Mouse (Mus musculus) gonadal fat pad, adult 2 months (tissue): ENCODE data around the gene Pla2g12b. TPM values are rescaled to one million over a fixed set of nuclear protein-coding genes. Genes with fewer than 3 reads are reported as not detected.
"Not testable (repeated sequence)": the region's sequence is repeated elsewhere in the genome, so short reads cannot be mapped to it uniquely, and the experiment has no call there.

ENCODE experiments used
- DNase-seq: peaks from one replicate; pipeline ENCODE4 v3.0.0-alpha.2; 2012; ENCODE audit warnings: low read depth
- polyA plus RNA-seq: library from polyadenylated mRNA; depleted of rRNA; stranded (reverse); fragments of >200 nt; gene quantifications from 2 replicates; pipeline ENCODE4 v1.2.3, GENCODE M21; 2012; rRNA removed

Gene Pla2g12b
- polyA plus RNA-seq, result 0.14 and 0.37 TPM in 2 replicates

DNA sequence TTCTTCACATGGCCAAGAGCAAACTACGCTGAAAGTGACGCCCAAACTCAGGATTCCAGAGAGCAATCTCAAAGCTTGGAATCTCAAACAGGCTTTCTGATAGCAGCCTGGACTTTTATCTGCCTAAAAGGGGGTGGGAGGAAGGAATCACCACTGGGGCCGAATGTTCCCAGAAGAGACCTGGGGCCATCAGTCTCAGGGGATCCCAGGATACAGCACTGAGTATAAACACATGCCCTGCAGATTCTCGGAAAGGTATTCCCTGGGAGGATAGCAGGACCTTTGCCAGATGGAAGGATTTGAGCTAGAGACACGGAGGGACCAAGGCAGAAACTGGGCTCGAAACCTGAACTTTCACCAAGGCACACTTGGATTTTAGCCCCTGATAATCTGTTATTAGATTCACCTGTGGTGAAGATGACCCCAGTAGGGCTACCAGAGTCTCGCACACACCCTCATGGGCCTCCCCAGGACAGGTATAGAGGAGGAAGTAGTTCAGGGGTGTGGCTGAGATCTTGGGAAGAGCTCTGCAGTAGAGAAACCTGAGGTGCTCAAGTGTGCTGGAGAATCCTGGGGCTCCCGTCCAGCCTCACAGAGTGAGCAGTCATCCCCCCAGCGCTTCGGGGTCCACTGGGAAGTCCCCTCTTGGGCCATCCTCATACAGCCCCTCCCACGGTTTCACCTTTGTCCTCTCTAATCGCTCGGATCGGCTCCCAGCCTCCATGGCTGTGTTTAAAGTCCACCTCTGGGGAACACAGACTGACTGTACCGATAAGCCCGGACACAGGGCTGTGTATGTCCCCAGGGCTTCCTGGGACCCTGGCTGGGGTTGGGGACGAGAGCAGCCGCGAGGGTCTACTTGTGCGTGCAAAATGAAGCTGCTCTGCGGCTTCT is at the start of gene Pla2g12b:
Gene Pla2g12b, plus strand, starts transcription at position 762 of the 894 bp plus-strand sequence.
- DNase-seq, result no peak

GRCm38 (mm10) chr10:59354120-59354519 is 49.3 kb upstream of the Pla2g12b start:
- DNase-seq, result no peak

DNA sequence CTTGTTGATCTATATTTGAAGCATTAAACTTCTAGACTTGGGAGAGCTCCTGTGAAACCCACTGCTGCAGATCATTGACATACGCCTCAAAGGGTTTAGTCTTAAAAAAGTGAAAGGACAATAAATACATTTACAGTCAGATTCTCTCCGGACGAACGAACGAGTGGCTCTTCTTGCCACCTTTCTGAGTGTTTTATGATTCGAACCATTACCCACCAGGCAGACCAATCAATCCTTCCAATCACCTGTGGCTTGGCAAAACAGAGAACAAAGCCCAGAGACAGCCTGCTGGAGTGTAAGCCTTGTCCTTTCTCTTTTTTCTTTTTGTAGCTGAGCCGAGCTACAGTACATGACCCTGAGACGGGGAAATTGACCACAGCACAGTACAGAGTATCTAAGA is 48.4 kb upstream of the Pla2g12b start:
- DNase-seq, result no peak

DNA sequence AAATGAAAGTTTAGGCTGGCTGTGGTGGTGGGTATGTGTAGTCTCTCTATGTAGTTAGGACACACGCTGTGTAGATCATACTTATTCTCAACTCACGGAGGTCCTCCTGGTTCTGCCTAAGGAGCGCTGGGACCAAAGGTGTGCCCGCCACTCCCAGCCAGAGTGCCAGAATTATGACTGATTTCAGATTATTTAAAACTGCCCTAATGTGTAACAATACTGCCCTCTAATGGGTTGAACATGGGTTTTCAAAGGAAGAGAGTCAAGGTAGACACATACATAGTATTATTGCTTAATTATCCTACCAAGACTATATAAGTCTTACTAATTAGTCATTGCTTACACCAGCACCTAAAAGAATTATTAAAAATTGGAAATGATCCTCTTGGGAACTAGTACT is 44.7 kb upstream of the Pla2g12b start:
- DNase-seq, result no peak

DNA sequence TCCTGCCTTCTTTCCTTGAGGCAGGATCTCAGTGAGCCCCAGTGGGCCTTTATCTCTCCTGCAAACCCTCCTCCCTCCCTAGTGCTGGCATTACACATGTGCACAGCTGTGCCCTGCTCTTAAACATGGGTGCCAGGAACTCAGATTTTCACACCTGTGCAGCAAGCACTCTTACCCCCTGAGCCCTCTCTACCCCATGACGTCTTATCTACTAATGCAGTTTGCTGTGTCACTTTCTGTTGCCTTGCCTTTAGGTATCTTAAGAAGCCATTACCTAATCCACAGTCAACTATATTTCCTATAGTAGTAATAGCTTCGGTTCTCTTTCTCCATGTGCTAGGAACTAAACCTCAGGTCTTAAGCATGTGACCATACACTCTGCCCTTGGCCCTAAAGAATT is 40.3 kb upstream of the Pla2g12b start:
- DNase-seq, result no peak

GRCm38 (mm10) chr10:59364551-59364950 is 38.9 kb upstream of the Pla2g12b start:
- no peak for DNase-seq

DNA sequence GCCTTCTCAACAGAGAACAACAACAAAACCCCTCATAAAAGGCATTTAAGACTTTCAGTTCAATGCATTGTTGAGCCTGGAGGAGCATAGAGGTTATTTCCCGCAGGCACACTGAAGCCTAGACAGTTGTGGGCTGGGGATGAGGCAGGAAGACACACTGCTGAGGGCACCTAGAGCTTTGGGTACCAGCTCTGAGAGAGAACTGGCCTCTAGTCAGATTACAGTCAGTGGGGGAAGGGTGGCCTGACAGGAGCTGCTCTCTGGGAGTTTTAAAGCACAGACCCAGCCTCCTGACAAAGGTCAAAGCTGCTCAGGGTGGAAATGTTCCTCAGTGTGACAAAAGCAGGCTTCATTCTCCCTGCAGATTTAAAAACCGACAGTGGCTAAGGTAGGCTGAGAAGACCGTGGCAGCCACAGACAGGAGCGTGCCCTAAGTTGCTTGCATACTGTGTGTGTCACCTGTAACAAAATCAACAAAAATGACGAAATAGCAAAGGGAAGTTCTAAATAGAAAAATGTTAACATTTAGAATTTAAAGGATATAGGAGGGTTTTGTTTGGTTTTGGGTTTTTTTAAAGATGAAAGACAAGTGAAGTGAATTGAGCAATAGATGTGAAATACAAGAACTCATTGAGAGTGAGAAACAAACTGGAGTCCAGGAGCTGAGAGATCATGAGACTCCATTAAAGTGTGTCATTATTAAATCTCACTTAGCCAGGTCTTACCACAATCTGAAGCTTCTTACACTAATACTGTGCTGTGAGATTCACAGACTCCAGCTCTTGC is 37.5 kb upstream of the Pla2g12b start:
- DNase-seq, result no peak

GRCm38 (mm10) chr10:59366746-59367145 is 36.7 kb upstream of the Pla2g12b start:
- DNase-seq, result no peak

DNA sequence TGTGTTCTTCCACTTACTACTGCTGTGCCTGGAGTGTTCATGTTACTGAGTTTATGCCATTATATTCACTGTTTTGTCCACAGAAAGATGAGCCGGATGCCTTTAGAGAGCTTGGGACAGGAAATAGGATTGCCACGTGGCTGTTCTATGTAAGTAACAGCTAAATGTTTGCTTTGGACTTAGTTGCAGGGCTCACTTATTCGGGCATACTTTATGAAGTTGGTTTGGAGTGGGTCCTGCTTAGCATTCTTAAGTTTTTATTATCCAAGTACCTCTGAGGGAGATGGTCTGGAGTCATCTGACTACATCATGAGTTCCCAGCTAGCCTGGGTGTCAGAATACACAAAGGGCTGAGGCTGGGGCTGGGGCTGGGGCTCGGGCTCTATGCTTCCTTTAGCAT is 36.3 kb upstream of the Pla2g12b start:
- DNase-seq, result no peak

DNA sequence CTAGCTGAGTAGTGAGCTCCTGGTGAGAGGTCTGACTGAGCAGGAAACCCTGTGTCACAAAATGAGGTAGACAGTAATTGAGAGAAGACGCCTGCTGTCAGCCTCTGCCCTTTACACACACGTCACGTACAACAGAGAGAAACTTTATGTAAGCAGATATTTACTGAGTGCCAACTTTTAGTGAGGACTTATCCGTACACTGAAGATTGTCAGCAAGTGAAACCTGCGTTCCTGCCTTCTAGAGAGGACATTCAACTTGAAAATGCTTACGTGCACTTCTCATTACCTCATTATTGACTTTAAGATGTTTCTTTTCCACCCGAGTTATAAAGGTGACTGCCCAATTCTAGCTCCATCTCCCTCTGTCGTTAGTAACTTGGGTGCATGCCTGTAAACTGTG is 34.7 kb upstream of the Pla2g12b start:
- no peak for DNase-seq

- no peak for DNase-seq
Observed at GRCm38 (mm10) chr10:59369426-59369825, 34.0 kb upstream of the Pla2g12b start.

DNA sequence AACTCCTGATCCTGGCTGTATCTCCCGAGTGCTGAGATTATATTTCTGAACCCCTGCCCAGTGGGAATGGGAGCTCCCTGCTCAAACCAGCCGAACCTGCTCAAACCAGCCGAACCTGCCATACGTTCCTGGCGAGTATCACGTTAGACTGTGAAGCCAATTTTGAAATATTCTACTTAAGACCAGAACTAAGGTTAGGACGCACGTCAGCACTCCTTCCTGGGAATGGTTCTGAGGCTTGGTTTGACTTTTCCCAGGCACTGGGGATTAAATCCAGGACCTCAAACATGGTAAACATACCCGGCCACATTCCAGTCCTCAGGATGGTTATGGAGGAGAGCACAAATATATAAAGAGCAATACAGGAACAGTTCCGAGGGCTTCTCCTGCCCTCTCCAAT is 25.6 kb upstream of the Pla2g12b start:
- peak; percentile 83 for DNase-seq

DNA sequence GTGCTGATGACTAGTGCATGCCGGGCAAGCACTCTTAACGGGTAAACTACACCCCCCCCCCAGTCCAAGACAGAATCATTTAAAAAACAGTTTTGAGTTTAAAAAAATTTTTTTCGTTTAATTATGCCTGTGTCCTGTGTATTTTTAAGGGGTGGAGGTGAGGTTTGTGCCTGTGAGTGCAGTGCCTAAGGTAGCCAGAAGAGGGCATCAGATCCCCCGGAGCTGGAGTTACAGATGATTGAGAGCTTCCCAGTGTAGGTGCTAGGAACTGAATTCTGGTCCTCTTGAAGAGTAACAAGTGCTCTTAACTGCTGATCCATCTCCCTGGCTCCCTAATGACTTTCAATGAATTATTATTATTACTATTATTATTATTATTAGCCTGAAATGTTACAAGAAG is 24.7 kb upstream of the Pla2g12b start:
- no peak for DNase-seq

GRCm38 (mm10) chr10:59379927-59380326 is 23.5 kb upstream of the Pla2g12b start:
- DNase-seq, result no peak

- DNase-seq, result no peak
Observed at GRCm38 (mm10) chr10:59380411-59380821, 23.0 kb upstream of the Pla2g12b start.

GRCm38 (mm10) chr10:59381563-59381962 is 21.9 kb upstream of the Pla2g12b start:
- DNase-seq, result not testable (repeated sequence)

DNA sequence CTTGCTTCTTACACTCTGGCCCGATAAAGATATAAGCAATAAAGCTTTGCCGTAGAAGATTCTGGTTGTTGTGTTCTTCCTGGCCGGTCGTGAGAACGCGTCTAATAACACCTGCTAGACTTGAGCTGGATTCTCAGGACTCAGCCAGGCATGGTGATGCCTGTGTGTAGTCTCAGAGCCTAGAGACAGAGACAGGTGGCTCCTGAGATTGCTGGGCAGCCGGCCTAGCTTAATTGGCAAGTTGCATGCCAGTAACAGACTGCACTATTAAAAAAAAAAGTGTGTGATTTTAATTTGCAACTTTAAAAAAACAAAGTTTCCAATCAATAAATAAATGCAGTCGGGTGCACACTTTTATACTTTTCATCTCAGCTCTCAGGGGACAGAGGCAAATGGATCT is 16.5 kb upstream of the Pla2g12b start:
- no peak for DNase-seq

DNA sequence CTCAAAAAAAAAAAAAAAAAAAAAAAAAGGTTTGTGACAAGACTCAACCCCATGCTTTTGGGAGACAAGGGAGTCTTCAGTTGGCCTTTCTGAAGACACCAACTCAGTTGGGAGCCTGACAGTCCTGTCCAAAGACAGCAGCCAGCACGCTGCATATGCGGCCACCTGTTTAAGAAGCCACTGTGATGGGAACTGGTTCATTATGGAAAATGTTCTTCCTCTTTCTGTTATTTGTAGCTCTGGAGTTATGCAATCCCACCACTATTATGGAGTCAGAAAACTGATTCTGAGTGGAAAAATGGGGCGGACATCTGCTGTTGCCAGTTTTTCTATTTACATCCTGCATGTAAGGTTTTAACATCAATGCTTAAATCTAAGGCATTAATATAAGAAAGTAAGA is 13.8 kb upstream of the Pla2g12b start:
- no peak for DNase-seq

GRCm38 (mm10) chr10:59391907-59392306 is 11.6 kb upstream of the Pla2g12b start:
- DNase-seq, result no peak

- not testable (repeated sequence) for DNase-seq
Observed at GRCm38 (mm10) chr10:59395461-59395860, 8.0 kb upstream of the Pla2g12b start, which contains the start of gene Gm10273. Gm10273 (plus strand) TSS chr10:59395632.

GRCm38 (mm10) chr10:59403793-59404149 is 311 bp downstream of the Pla2g12b start:
- DNase-seq, result no peak

DNA sequence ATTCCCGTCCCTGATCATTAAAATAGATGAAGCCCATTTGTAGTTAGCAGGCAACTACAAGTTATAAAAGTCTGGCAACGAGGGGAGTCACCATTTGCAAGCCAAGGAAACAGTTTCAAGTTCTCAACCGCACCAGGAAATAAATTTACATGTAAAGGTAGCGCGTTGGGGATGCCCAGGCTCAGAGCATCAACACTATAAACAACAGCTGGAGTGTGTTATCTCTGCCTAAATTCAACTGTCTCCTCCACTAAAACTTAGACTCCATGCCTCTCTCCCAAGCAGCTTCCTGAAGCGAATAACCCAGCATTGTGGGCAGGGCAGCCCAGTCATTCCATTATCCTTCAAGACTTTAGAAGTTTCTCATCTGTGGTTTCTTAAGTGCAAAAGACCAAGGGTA is 5.0 kb downstream of the Pla2g12b start:
- no peak for DNase-seq

- DNase-seq, result no peak
Observed at GRCm38 (mm10) chr10:59410264-59410663, 6.8 kb downstream of the Pla2g12b start.
